Mouse (Mus musculus) cortical plate, adult 2 months (tissue): Measurements from ENCODE around the gene Pola2.

Source experiments
- CTCF ChIP-seq: fragments of 200-500 bp; IDR thresholded peaks from 2 replicates; pipeline ENCODE4 v1.5.1; 2011; ENCODE audit warnings: mild to moderate bottlenecking, control low read depth, low read length; ENCODE audit not compliant: insufficient read depth; ENCODE audit errors: extremely low read depth
- POLR2A ChIP-seq: fragments of 200-500 bp; IDR thresholded peaks from 2 replicates; pipeline ENCODE4 v1.6.1; 2011; ENCODE audit warnings: mild to moderate bottlenecking, low read length, control low read depth; ENCODE audit not compliant: insufficient read depth; ENCODE audit errors: extremely low read depth

DNA sequence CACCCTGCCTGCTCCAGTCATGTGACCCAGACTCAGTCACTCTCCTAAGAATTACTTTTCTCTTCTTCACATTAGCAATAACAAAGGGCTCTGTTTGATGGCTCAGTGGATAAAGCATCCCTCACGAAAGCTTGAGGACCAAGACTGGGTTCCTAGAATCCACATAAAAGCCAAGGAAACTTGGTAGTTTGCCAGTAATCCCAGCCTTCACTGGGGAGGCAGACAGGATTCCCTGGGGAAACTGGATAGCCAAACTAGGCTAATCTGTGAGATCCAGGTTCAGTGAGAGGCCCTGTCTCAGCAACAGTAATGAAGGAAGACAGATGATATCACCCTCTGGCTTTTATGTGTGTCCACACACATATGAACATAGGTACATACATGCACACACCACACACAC, 26.9 kb upstream of the Pola2 start:
- TF ChIP-seq CTCF (no peak), POLR2A (no peak)
